Mouse (Mus musculus) bone marrow macrophage, adult 2 months (primary cell): ENCODE results near the gene Dcpp2. TPM values are rescaled to one million over a fixed set of nuclear protein-coding genes. Genes with fewer than 3 reads are reported as not detected.
"Not testable (repeated sequence)": the region's sequence is repeated elsewhere in the genome, so short reads cannot be mapped to it uniquely, and the experiment has no call there.

Experiments
- H3K27ac ChIP-seq: 2 replicates; pipeline ENCODE4 v1.5.1; 2012; ENCODE audit warnings: low read depth, low read length; ENCODE audit not compliant: insufficient read depth
- H3K4me1 ChIP-seq: 2 replicates; pipeline ENCODE4 v1.6.1; 2012; ENCODE audit warnings: low read length; ENCODE audit not compliant: control insufficient read depth, insufficient read depth
- H3K4me3 ChIP-seq: 2 replicates; pipeline ENCODE4 v1.5.1; 2012; ENCODE audit warnings: mild to moderate bottlenecking, low read length, moderate library complexity; ENCODE audit not compliant: insufficient read depth
- CTCF ChIP-seq: IDR thresholded peaks from 2 replicates; pipeline ENCODE4 v1.5.1; 2012; ENCODE audit warnings: low read depth, mild to moderate bottlenecking, low read length, moderate library complexity
- POLR2A ChIP-seq: IDR thresholded peaks from 2 replicates; pipeline ENCODE4 v1.6.1; 2012; ENCODE audit warnings: mild to moderate bottlenecking, low read depth, low read length, borderline replicate concordance
- polyA plus RNA-seq: library from polyadenylated mRNA; stranded (reverse); fragments of >200 nt; gene quantifications from 2 replicates; pipeline ENCODE4 v1.2.4, GENCODE M21; 2012; ENCODE audit not compliant: missing spikeins, insufficient read depth, insufficient read length

The Dcpp2 gene
- polyA plus RNA-seq, 1 experiment: not detected

GRCm38 (mm10) chr17:23854229-23854765 lies 26.4 kb upstream of the Dcpp2 start:
- H3K4me1 ChIP-seq: no peaks in the 10 kb centered on the region
- TF ChIP-seq POLR2A: no peak
- no peak for TF ChIP-seq CTCF
- no peak overlapping the region for H3K27ac ChIP-seq
- no peak overlapping the region for H3K4me3 ChIP-seq

- Histone ChIP-seq H3K4me1 (no peaks in the 10 kb centered on the region), H3K4me3 (no peak overlapping the region), H3K27ac (no peak overlapping the region)
- TF ChIP-seq CTCF (no peak), POLR2A (no peak)
Observed at GRCm38 (mm10) chr17:23857193-23857592, 23.5 kb upstream of the Dcpp2 start.

- TF ChIP-seq CTCF: no peak
- TF ChIP-seq POLR2A: no peak
- Histone ChIP-seq H3K4me3 (no peak overlapping the region), H3K27ac (no peak overlapping the region), H3K4me1 (no peaks in the 10 kb centered on the region)
Observed at GRCm38 (mm10) chr17:23857913-23858312, 22.8 kb upstream of the Dcpp2 start.

GRCm38 (mm10) chr17:23862926-23863325 lies 17.8 kb upstream of the Dcpp2 start:
- Histone ChIP-seq H3K4me3 (no peak overlapping the region), H3K4me1 (no peaks in the 10 kb centered on the region), H3K27ac (no peak overlapping the region)
- no peak for TF ChIP-seq CTCF
- TF ChIP-seq POLR2A: no peak

GRCm38 (mm10) chr17:23867756-23868155 lies 12.9 kb upstream of the Dcpp2 start, which contains the start of gene Prss21:
Gene Prss21, plus strand, starts transcription at chr17:23868056.
- Histone ChIP-seq H3K4me1 (no peaks in the 10 kb centered on the region), H3K4me3 (no peak within 1 kb of the TSS), H3K27ac (no peak within 1 kb of the TSS)
- TF ChIP-seq CTCF (no peak), POLR2A (no peak)

- H3K27ac ChIP-seq: no peak overlapping the region
- no peak overlapping the region for H3K4me3 ChIP-seq
- TF ChIP-seq CTCF (no peak), POLR2A (no peak)
- no peaks in the 10 kb centered on the region for H3K4me1 ChIP-seq
Observed at GRCm38 (mm10) chr17:23868513-23868912, 12.2 kb upstream of the Dcpp2 start.

- no peaks in the 10 kb centered on the region for H3K4me1 ChIP-seq
- TF ChIP-seq POLR2A (no peak), CTCF (peak; percentile 69)
- H3K4me3 ChIP-seq: no peak overlapping the region
- H3K27ac ChIP-seq: no peak overlapping the region
Observed at GRCm38 (mm10) chr17:23873884-23874856, 6.5 kb upstream of the Dcpp2 start.

- Histone ChIP-seq H3K27ac (no peak overlapping the region), H3K4me1 (no peaks in the 10 kb centered on the region), H3K4me3 (no peak overlapping the region)
- TF ChIP-seq POLR2A (no peak), CTCF (no peak)
Observed at GRCm38 (mm10) chr17:23876741-23877140, 3.9 kb upstream of the Dcpp2 start.

GRCm38 (mm10) chr17:23877166-23877565 lies 3.5 kb upstream of the Dcpp2 start:
- no peak overlapping the region for H3K4me3 ChIP-seq
- no peaks in the 10 kb centered on the region for H3K4me1 ChIP-seq
- no peak overlapping the region for H3K27ac ChIP-seq
- TF ChIP-seq CTCF: no peak
- TF ChIP-seq POLR2A: no peak

GRCm38 (mm10) chr17:23917158-23917557 lies 36.5 kb downstream of the Dcpp2 start, which contains the start of gene Dcpp3:
Gene Dcpp3, plus strand, starts transcription at chr17:23917458.
- not testable (repeated sequence) for H3K4me1 ChIP-seq, H3K27ac ChIP-seq, H3K4me3 ChIP-seq
